Mouse (Mus musculus): ENCODE results near the gene Oas2.

DNA sequence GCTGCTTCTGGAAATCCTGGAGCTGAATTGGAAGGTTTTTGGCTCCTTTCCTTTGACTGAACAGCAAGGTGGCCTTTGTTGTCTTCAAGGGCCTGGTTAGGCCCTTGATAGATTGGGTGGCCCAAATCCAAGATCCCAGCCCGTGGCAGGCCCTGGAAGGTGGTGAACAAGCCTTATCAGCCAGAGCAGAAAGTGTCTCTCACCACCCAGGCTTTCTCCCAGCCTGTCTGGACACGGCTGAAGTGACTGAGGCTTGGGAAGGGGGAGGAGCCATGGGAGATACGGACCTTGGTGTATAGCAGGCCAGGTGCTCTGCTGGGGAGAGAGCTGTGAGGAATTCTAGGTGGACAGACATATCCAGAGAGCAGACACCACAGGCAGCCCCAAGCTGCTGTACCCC, 19.7 kb upstream of the Oas2 start:
- TF ChIP-seq CTCF (IDR thresholded peaks at IDR 0.05; ENCODE audit: low read depth) (no peak), EP300 (IDR thresholded peaks at IDR 0.05; ENCODE audit: low read depth) (no peak)
